Mouse (Mus musculus): ENCODE data around the gene Rint1.

DNA sequence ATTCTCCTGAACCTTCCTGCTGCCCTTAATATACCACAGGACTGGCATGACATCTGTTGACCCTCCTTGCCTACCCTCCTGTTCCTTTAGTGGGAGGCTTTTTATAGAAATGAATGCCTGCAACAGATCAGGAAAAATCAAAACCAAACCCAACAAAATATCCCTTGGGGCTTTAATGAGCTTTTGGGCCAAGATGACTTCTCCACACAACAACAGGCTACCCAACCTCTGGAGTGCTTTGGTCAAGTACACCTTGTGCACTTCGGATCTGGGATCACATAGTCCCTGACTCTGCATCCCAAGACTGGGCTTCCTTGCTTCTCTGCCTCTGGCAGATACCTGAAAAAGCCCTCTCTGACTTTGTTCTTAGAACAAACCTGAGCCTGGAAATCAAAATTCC lies 68.7 kb downstream of the Rint1 start:
- TF ChIP-seq CTCF (IDR thresholded peaks at IDR 0.05; ENCODE audit: low read depth) (no peak), EP300 (IDR thresholded peaks at IDR 0.05; ENCODE audit: low read depth) (no peak)

All from liver, embryonic 14.5 days (tissue).